Mouse (Mus musculus) skeletal muscle tissue, adult 2 months (tissue): Measurements from ENCODE around the gene Tpp1.

Experiments
- DNase-seq: peaks from one replicate; pipeline ENCODE4 v3.0.0-alpha.2; 2012; ENCODE audit warnings: low read depth, low spot score

Tpp1 gene

GRCm38 (mm10) chr7:105728701-105729428 lies 23.2 kb downstream of the Tpp1 start:
- peak; percentile 39 for DNase-seq

GRCm38 (mm10) chr7:105726980-105727325 lies 25.1 kb downstream of the Tpp1 start:
- no peak for DNase-seq

- DNase-seq: peak; percentile 55
Observed at GRCm38 (mm10) chr7:105726144-105726979, 25.7 kb downstream of the Tpp1 start.

- no peak for DNase-seq
Observed at GRCm38 (mm10) chr7:105721916-105722315, 30.1 kb downstream of the Tpp1 start.

- DNase-seq: no peak
Observed at GRCm38 (mm10) chr7:105715366-105715765, 36.7 kb downstream of the Tpp1 start.

- no peak for DNase-seq
Observed at GRCm38 (mm10) chr7:105708733-105709132, 43.3 kb downstream of the Tpp1 start.

- no peak for DNase-seq
Observed at GRCm38 (mm10) chr7:105703816-105704215, 48.2 kb downstream of the Tpp1 start.

GRCm38 (mm10) chr7:105703184-105703583 lies 48.9 kb downstream of the Tpp1 start:
- no peak for DNase-seq
